Mouse (Mus musculus): ENCODE results near the gene Mbtps1. TPM values are rescaled to one million over a fixed set of nuclear protein-coding genes. Genes with fewer than 3 reads are reported as not detected.

Gene Mbtps1
- polyA plus RNA-seq, 1 experiment from 2014 or later, result 132 TPM

DNA sequence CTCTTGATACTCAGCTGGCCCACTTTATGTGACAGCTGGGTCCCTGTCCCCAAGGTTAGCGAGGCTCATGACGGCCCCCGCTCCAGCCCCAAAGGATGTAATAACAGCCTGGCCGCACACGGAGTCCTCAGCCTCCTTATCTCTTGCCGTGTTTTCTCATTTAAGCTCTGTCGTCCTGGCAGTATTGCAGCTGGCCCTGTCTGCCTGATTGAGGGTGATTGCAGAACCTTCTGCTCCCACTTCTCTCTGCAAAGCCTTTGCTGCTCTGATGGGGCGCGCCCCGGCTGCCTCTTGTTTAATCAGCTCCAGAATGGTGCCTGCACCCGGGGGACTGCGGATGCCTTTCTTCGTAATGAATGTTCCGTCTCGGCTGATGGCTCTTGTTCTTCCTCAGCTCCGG lies 98.8 kb downstream of the Mbtps1 start:
- no peak overlapping the region for H3K4me3 ChIP-seq
- H3K36me3 ChIP-seq, result no peaks in the 10 kb centered on the region
- ATAC-seq (ENCODE audit: insufficient number of reproducible peaks, insufficient read depth, low FRiP score, low TSS enrichment, low read depth), result no peak
- WGBS, result 51% methylated on average over 16 of the region's 16 CpGs
- H3K9ac ChIP-seq, result no peak overlapping the region
- H3K27me3 ChIP-seq, result peaks cover 11% of the 10 kb centered on the region
- H3K4me2 ChIP-seq, result no peak overlapping the region
- peaks cover 4% of the 10 kb centered on the region; the same call in 1 of the 2 replicates for H3K4me1 ChIP-seq
- H3K27ac ChIP-seq, result no peak overlapping the region
- no peaks in the 10 kb centered on the region for H3K9me3 ChIP-seq

Other genes with a start within 250 kb of the Mbtps1 start
- gene Hsbp1, start 214.2 kb downstream of the Mbtps1 start, polyA plus RNA-seq (2015; fragmentation: Nextera tagmentation; extraction: Ambion mirVana), result 335 and 345 TPM in 2 replicates
- gene Mlycd, start 163.9 kb downstream of the Mbtps1 start, polyA plus RNA-seq (2015; fragmentation: Nextera tagmentation; extraction: Ambion mirVana), result 11.0 and 12.7 TPM in 2 replicates
- gene Osgin1, start 124.6 kb downstream of the Mbtps1 start, polyA plus RNA-seq (2015; fragmentation: Nextera tagmentation; extraction: Ambion mirVana), result 0.60 and 1.6 TPM in 2 replicates
- 3.8 and 4.2 TPM in 2 replicates for gene Necab2, start 112.0 kb downstream of the Mbtps1 start, polyA plus RNA-seq (2015; fragmentation: Nextera tagmentation; extraction: Ambion mirVana)
- gene Slc38a8, start 57.0 kb downstream of the Mbtps1 start, polyA plus RNA-seq (2015; fragmentation: Nextera tagmentation; extraction: Ambion mirVana), result 0.07 TPM in 1 of 2 replicates, not detected in the other
- 29.1 and 30.0 TPM in 2 replicates for gene Hsdl1, start 16.4 kb upstream of the Mbtps1 start, polyA plus RNA-seq (2015; fragmentation: Nextera tagmentation; extraction: Ambion mirVana)
- gene Dnaaf1, start 16.5 kb upstream of the Mbtps1 start, polyA plus RNA-seq (2015; fragmentation: Nextera tagmentation; extraction: Ambion mirVana), result 0.08 and 0.19 TPM in 2 replicates
- 12.9 and 13.7 TPM in 2 replicates for gene Taf1c, start 46.5 kb upstream of the Mbtps1 start, polyA plus RNA-seq (2015; fragmentation: Nextera tagmentation; extraction: Ambion mirVana)
- gene Adad2, start 54.0 kb upstream of the Mbtps1 start, polyA plus RNA-seq (2015; fragmentation: Nextera tagmentation; extraction: Ambion mirVana), result not detected in 2 replicates
- gene Kcng4, start 76.9 kb upstream of the Mbtps1 start, polyA plus RNA-seq (2015; fragmentation: Nextera tagmentation; extraction: Ambion mirVana), result 0.18 and 0.26 TPM in 2 replicates
- gene Wfdc1, start 107.6 kb upstream of the Mbtps1 start, polyA plus RNA-seq (2015; fragmentation: Nextera tagmentation; extraction: Ambion mirVana), result 0.25 TPM in 1 of 2 replicates, not detected in the other
- gene Atp2c2, start 141.3 kb upstream of the Mbtps1 start, polyA plus RNA-seq (2015; fragmentation: Nextera tagmentation; extraction: Ambion mirVana), result 2.1 and 2.3 TPM in 2 replicates
- gene Tldc1, start 219.7 kb upstream of the Mbtps1 start, polyA plus RNA-seq (2015; fragmentation: Nextera tagmentation; extraction: Ambion mirVana), result 11.6 and 11.7 TPM in 2 replicates

Data from embryonic facial prominence, embryonic 13.5 days (tissue).